Mouse (Mus musculus): Measurements from ENCODE around the gene Klk1b5. TPM values are rescaled to one million over a fixed set of nuclear protein-coding genes. Genes with fewer than 3 reads are reported as not detected.
"Not testable (repeated sequence)": the region's sequence is repeated elsewhere in the genome, so short reads cannot be mapped to it uniquely, and the experiment has no call there.

The Klk1b5 gene
- polyA plus RNA-seq, 1 experiment from 2014 or later: not detected

DNA sequence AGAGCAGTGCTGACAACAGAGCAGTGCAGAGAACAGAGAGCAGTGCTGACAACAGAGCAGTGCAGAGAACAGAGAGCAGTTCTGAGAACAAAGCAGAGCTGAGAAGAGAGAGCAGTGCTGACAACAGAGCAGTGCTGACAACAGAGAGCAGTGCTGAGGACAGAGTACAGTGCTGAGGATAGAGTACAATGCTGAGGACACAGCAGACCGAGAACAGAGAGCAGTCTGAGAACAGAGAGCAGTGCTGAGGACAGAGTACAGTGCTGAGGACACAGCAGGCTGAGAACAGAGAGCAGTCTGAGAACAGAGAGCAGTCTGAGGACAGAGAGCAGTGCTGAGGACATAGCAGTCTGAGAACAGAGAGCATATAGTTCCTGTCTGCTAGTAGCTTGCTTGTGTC, 25.0 kb downstream of the Klk1b5 start:
- WGBS: 56% methylated on average over 1 of the region's 1 CpGs

DNA sequence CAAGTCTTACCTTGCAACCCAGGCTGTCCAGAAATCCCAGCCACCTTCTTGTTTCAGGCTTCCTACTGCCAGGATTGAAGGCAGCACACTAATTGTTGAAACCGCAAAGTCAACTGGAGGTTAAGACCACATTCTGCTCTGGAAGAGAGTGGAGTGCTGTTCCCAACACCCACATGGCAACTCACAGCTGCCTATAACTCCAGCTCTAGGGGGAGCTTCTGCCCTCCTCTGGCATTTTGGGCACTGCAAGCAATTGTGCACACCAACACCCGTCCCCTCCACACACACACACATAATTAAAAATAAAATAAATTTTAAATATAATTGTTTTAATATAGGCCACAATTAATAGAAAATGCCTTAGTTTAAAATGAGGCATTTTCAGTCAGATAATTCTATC, 25.4 kb downstream of the Klk1b5 start:
- no peak overlapping the region for H3K27ac ChIP-seq
- no peak overlapping the region for H3K4me3 ChIP-seq
- H3K36me3 ChIP-seq (ENCODE audit: poor library complexity, severe bottlenecking): no peaks in the 10 kb centered on the region
- peaks cover 6% of the 10 kb centered on the region for H3K4me1 ChIP-seq
- H3K9ac ChIP-seq: no peak overlapping the region
- no peak overlapping the region for H3K4me2 ChIP-seq
- 69% methylated on average over 2 of the region's 2 CpGs for WGBS
- ATAC-seq: no peak
- H3K27me3 ChIP-seq: 0 out of 2 replicates have a peak, but pooled peaks cover 3% of the 10 kb centered on the region
- no peaks in the 10 kb centered on the region for H3K9me3 ChIP-seq (replicated peaks)

More for the DNA sequence above, 25.0 kb downstream of the Klk1b5 start:
- Histone ChIP-seq H3K4me2 (no peak overlapping the region), H3K27ac (no peak overlapping the region), H3K9me3 (replicated peaks) (no peaks in the 10 kb centered on the region), H3K4me3 (no peak overlapping the region), H3K36me3 (ENCODE audit: poor library complexity, severe bottlenecking) (no peaks in the 10 kb centered on the region), H3K9ac (no peak overlapping the region), H3K27me3 (0 out of 2 replicates have a peak, but pooled peaks cover 3% of the 10 kb centered on the region), H3K4me1 (peaks cover 6% of the 10 kb centered on the region)
- ATAC-seq: no peak

DNA sequence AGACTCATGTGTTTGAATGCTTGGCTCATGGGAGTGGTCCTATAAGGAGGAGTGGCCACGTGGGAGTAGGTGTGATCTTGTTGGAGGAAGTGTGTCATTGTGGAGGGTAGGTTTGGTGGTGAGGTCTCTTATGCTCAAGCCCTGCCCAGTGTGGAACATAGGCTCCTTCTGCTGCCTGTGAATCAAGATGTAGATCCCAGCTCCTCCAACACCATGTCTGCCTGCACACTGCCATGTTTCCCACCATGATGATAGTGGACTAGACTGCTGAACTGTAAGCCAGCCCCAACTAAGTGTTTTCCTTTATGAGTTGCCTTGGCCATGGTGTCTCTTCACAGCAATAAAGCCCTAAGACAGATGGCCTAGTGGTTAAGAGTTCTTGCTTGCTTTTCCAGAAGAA, 28.3 kb downstream of the Klk1b5 start:
- H3K36me3 ChIP-seq (ENCODE audit: poor library complexity, severe bottlenecking): peaks cover 8% of the 10 kb centered on the region
- ATAC-seq: no peak
- no peak overlapping the region for H3K27ac ChIP-seq
- H3K9me3 ChIP-seq (replicated peaks): no peaks in the 10 kb centered on the region
- H3K4me2 ChIP-seq: no peak overlapping the region
- WGBS: 57% methylated on average over 1 of the region's 1 CpGs
- H3K9ac ChIP-seq: no peak overlapping the region
- peaks cover 23% of the 10 kb centered on the region for H3K4me1 ChIP-seq
- H3K4me3 ChIP-seq: no peak overlapping the region
- 0 out of 2 replicates have a peak, but pooled peaks cover 3% of the 10 kb centered on the region for H3K27me3 ChIP-seq

DNA sequence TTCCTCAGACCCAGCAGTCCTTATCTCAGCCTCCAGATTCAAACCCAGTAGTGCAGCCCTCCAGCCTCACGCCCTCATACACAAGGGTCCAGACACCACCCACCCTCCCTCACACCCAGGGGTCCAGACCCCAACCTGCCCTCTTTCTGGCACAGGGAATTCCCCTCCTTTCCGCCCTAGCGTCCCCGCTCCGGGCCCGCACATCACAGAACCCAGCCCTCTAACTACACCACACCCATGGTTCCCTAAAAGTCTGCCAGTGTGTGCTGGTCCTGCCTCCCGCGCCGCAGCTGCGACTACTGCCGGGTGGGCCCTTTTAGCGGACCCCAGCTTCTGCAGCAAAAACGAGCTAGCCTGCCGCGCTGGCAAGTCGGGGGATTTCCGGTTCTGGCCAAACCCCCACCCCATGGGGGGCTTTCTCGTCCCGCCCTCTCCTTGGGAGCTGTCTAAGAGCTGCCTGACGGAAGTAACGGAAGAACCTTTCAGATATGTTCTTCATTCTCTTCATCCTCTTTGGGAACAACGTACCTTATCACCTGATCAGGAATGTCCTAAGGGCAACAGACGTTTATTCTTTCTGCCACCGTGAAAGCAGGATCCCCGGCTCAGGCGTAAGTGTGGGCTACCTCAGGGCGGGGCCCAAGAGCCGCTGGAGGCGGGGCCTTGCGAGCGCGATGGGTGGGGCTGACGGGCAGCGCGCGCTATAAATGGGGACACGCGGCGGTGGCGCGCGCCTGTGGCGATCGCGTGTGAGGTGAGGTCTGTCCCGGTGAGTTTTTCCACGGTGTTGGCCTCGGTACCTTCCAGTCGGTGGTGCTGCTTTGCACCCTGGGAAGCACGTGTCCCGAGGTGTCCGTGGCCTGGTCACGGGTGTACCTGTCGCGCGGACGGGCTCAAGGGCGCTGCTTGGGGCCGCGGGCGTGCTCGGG, 30.6 kb downstream of the Klk1b5 start, which contains the start of the genes 1700028J19Rik and 2410002F23Rik:
Gene 1700028J19Rik (minus strand): TSS at position 641 of the 929 bp plus-strand sequence.
Gene 2410002F23Rik (plus strand): TSS at position 668 of the 929 bp plus-strand sequence.
- Histone ChIP-seq H3K9ac (peak within 1 kb of the TSS; percentile 93), H3K9me3 (replicated peaks) (no peaks in the 10 kb centered on the region), H3K27ac (peak within 1 kb of the TSS; percentile 90), H3K4me2 (peak within 1 kb of the TSS; percentile 82), H3K4me1 (peaks cover 35% of the 10 kb centered on the region), H3K27me3 (no peaks in the 10 kb centered on the region), H3K36me3 (ENCODE audit: poor library complexity, severe bottlenecking) (peaks cover 30% of the 10 kb centered on the region), H3K4me3 (peak within 1 kb of the TSS; percentile 92)
- ATAC-seq: peak; percentile 85
- under 1% methylated on average over 62 of the region's 62 CpGs for WGBS

DNA sequence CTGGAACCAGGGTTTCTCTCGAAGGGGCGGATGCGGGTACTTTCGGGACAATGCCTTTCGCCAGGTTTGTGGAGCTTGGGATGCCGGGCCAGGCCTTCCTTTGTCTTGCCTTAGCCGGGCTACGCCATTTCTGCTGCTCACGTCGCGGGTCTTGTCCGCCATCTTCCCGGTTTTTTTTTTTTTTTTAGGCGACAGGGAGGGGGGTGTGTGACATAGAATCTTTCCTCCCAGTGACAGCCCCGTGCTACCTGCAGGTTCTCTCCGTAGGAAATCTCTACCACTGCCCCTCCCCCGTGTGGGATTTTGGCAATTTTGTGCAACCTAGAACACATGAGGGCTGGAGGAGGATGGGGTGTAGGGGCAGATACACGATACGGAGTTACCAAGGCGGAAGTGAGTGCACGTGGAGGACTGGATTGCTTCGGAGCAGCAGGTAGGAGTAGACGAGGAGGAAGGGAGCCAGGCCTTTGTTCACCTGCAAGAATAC, 31.3 kb downstream of the Klk1b5 start:
- Histone ChIP-seq H3K36me3 (ENCODE audit: poor library complexity, severe bottlenecking) (peaks cover 34% of the 10 kb centered on the region), H3K27me3 (no peaks in the 10 kb centered on the region), H3K4me2 (peak overlapping the region; percentile 82), H3K27ac (peak overlapping the region; percentile 90), H3K9ac (peak overlapping the region; percentile 93), H3K4me1 (peaks cover 35% of the 10 kb centered on the region), H3K9me3 (replicated peaks) (no peaks in the 10 kb centered on the region), H3K4me3 (peak overlapping the region; percentile 92)
- ATAC-seq: no peak; the same call in 1 of the 2 replicates
- 0% methylated on average over 23 of the region's 23 CpGs for WGBS

DNA sequence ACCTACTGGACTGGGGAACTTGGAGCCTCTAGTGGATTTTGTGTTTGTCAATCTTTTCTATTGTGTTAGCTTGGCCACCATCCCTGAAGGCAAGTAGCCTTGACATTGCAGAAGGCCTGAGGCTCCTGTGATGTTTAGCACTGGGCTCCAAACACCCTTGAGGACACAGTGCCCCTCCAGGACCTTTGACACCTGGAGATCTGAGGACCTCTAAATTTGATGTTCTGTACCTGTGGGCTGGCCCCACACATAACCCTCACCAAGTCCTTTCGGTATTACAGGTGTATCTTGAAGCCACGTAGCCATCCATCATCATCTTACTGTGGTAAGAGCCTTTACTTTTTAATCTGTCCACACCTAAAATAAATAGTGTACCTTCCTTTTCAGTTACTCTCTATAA, 32.2 kb downstream of the Klk1b5 start:
- 97% methylated on average over 2 of the region's 2 CpGs for WGBS
- Histone ChIP-seq H3K9ac (peak overlapping the region; percentile 93), H3K4me3 (peak overlapping the region; percentile 92), H3K27me3 (no peaks in the 10 kb centered on the region), H3K4me2 (peak overlapping the region; percentile 82), H3K27ac (no peak overlapping the region), H3K4me1 (peaks cover 40% of the 10 kb centered on the region), H3K9me3 (replicated peaks) (no peaks in the 10 kb centered on the region), H3K36me3 (ENCODE audit: poor library complexity, severe bottlenecking) (peaks cover 44% of the 10 kb centered on the region)
- ATAC-seq: no peak

DNA sequence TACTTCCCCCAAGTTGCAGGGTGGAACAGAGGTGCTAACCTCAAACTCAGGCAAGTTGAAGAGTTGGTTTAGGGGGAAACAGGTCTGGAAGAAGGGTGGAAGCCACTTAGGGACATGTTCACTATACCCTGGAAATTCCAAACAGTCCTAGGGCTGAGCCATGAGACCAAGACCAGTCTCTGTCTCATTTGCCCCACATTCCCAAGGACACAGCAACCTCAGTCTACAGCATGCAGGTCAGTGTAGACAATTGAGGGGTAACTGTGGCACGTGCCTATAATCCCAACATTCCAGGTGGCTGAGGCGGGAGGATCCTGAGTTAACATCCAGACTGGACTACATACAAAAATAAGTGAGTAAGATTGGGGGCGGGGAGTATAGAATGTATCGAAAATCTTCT, 33.5 kb downstream of the Klk1b5 start:
- Histone ChIP-seq H3K27me3 (no peaks in the 10 kb centered on the region), H3K4me1 (peaks cover 40% of the 10 kb centered on the region)
- 91% methylated on average over 4 of the region's 4 CpGs for WGBS

DNA sequence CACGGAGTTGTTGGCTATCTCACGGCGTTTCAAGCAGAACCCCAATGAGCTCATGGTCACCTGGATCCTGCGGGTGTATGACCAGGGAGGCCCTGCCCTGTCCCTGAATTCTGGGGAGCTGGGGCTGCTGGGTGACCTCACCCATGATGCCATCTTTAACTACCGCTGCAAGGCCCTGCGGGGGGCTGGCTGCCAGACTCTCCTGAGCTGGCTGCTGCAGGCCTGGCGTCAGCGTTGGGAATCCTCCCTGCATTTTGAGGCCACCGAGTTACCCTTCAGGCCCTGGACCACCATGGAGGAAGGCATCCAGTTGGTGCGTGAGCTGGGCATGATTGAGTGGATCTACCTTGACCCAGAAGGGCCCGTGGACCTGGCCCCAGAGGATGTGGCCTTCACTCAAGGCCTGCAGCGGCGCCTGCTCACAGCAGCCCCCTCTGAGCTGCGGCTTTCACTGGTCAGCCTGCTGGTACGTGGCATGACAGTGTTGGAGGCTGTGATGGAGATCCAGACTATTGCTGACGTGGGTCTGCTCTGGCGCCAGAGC, 35.1 kb downstream of the Klk1b5 start:
- not testable (repeated sequence) for H3K27me3 ChIP-seq; H3K9me3 ChIP-seq (replicated peaks); H3K9ac ChIP-seq; ATAC-seq; H3K4me3 ChIP-seq; H3K27ac ChIP-seq; H3K4me2 ChIP-seq
- 91% methylated on average over 17 of the region's 17 CpGs for WGBS
- H3K4me1 ChIP-seq: peaks cover 33% of the 10 kb centered on the region
- H3K36me3 ChIP-seq (ENCODE audit: poor library complexity, severe bottlenecking): peaks cover 69% of the 10 kb centered on the region

More for the DNA sequence above, 33.5 kb downstream of the Klk1b5 start:
- no peak overlapping the region for H3K27ac ChIP-seq
- H3K36me3 ChIP-seq (ENCODE audit: poor library complexity, severe bottlenecking): peaks cover 57% of the 10 kb centered on the region
- no peak for ATAC-seq
- no peak overlapping the region for H3K9ac ChIP-seq
- H3K4me2 ChIP-seq: no peak overlapping the region
- H3K9me3 ChIP-seq (replicated peaks): no peaks in the 10 kb centered on the region
- H3K4me3 ChIP-seq: no peak overlapping the region

DNA sequence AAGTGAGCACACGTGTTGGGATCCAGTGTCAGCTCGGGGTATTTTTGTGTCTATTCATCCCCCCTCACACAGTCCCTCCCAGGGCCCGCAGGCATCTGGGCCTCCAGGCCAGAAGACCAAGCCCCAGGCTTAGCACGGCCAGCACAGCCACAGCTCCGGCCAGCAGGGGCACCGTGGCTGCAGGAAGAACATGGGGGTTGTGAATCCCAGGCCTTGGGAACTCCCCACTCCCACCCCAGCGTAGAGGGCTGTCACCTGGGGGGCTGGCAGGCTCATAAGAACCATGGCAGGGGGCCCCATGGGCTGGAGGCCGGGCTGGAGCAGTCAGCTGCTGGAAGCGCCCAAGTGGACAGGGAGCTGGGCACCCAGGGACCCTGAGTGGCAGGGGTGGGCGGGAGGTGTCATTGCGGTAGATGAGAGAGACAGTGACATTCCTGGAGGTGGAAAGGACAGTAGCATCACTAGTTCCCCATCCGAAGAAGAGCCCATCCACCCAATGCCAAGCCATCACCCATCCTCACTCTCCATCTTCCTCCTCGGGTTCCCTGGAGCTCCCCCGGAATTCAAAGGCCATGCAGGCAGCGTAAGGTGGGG, 37.4 kb downstream of the Klk1b5 start:
- peaks cover 25% of the 10 kb centered on the region for H3K4me1 ChIP-seq
- no peaks in the 10 kb centered on the region for H3K27me3 ChIP-seq
- no peak overlapping the region for H3K4me3 ChIP-seq
- no peak overlapping the region for H3K4me2 ChIP-seq
- ATAC-seq: no peak
- H3K9me3 ChIP-seq (replicated peaks): no peaks in the 10 kb centered on the region
- H3K27ac ChIP-seq: no peak overlapping the region
- 69% methylated on average over 15 of the region's 15 CpGs for whole genome bisulfite sequencing
- H3K36me3 ChIP-seq (ENCODE audit: poor library complexity, severe bottlenecking): peaks cover 69% of the 10 kb centered on the region
- H3K9ac ChIP-seq: no peak overlapping the region

DNA sequence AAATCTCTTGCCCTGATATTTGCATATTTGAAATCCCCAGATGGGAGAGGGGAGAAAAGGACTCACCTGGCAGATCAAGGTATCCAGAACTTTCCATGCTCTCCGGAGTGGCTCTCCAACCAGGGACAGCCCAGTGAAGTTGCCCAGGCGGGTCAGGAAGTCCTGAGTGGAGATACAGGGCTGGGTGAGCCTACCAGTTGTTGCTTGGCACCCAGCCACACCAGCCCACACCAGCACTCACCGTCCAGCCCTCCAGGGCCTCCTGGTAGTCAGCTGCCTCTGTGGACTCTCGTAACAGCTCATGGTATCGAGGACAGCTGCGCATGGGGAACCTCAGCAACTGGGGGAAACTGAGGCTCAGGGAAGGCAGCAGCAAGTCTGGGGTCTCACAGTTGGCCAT, 39.2 kb downstream of the Klk1b5 start:
- 85% methylated on average over 6 of the region's 6 CpGs for WGBS

DNA sequence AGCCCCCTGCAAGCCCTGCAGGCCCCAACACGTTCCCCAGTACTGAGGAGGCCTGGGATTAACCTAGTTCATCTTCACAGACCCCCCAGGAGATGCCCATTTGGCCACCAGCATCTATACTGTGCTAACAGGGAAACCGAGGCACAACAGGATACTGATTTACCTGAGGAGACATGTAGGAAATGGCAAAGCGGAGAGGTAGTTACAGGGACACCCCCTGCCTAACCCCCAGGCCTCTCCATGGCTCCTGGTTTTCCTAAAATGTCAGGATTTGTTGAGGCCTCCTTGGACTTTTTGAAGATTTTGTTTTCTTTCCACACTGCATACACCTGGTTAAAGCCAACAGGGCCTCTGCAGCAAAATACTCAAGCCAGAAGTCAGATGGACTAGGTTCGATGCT, 41.5 kb downstream of the Klk1b5 start, which contains the start of gene Acp4:
Gene Acp4 (minus strand): TSS at position 101 of the 400 bp plus-strand sequence.
- peaks cover 4% of the 10 kb centered on the region; the same call in 1 of the 2 replicates for H3K27me3 ChIP-seq
- H3K27ac ChIP-seq: no peak within 1 kb of the TSS
- no peak within 1 kb of the TSS for H3K4me3 ChIP-seq
- no peak for ATAC-seq
- no peaks in the 10 kb centered on the region for H3K9me3 ChIP-seq (replicated peaks)
- WGBS: 83% methylated on average over 4 of the region's 4 CpGs
- no peak within 1 kb of the TSS for H3K9ac ChIP-seq
- peaks cover 32% of the 10 kb centered on the region for H3K36me3 ChIP-seq (ENCODE audit: poor library complexity, severe bottlenecking)
- peaks cover 3% of the 10 kb centered on the region; the same call in 1 of the 2 replicates for H3K4me1 ChIP-seq
- no peak within 1 kb of the TSS for H3K4me2 ChIP-seq

More for the DNA sequence above, 39.2 kb downstream of the Klk1b5 start:
- H3K27ac ChIP-seq: no peak overlapping the region
- H3K9ac ChIP-seq: no peak overlapping the region
- H3K4me3 ChIP-seq: no peak overlapping the region
- H3K36me3 ChIP-seq (ENCODE audit: poor library complexity, severe bottlenecking): peaks cover 52% of the 10 kb centered on the region
- no peak for ATAC-seq
- H3K4me2 ChIP-seq: no peak overlapping the region
- no peaks in the 10 kb centered on the region for H3K27me3 ChIP-seq
- peaks cover 8% of the 10 kb centered on the region for H3K4me1 ChIP-seq
- no peaks in the 10 kb centered on the region for H3K9me3 ChIP-seq (replicated peaks)
